Mouse (Mus musculus) lung, embryonic 14.5 days (tissue): ENCODE measurements around the gene Ush1c. TPM values are rescaled to one million over a fixed set of nuclear protein-coding genes. Genes with fewer than 3 reads are reported as not detected.
"Not testable (repeated sequence)": the region's sequence is repeated elsewhere in the genome, so short reads cannot be mapped to it uniquely, and the experiment has no call there.

Experiments used
- ATAC-seq: fragments of 200-750 bp; cut with Nextera tagmentation; 2 replicates; pipeline ENCODE4 v1.8.0; 2017; ENCODE audit warnings: mild to moderate bottlenecking, moderate TSS enrichment, moderate library complexity; ENCODE audit not compliant: insufficient read depth
- DNase-seq: peaks from one replicate; pipeline ENCODE4 v3.0.0-alpha.2; 2015
- H3K27ac ChIP-seq: fragments of 300-500 bp; sonication (generic); 2 replicates; pipeline ENCODE4 v1.5.1; 2014; ENCODE audit warnings: low read depth, mild to moderate bottlenecking, moderate library complexity
- H3K27me3 ChIP-seq: fragments of 300-500 bp; sonication (generic); 2 replicates; pipeline ENCODE4 v1.6.1; 2014; ENCODE audit warnings: low read length, control low read depth; ENCODE audit not compliant: insufficient read depth
- H3K36me3 ChIP-seq: fragments of 300-500 bp; sonication (generic); 2 replicates; pipeline ENCODE4 v1.6.1; 2014; ENCODE audit warnings: control low read depth; ENCODE audit not compliant: insufficient read depth
- H3K4me1 ChIP-seq: fragments of 300-500 bp; sonication (generic); 2 replicates; pipeline ENCODE4 v1.6.1; 2014; ENCODE audit warnings: antibody characterized with exemption, control low read depth; ENCODE audit not compliant: insufficient read depth
- H3K4me2 ChIP-seq: fragments of 300-500 bp; sonication (generic); 2 replicates; pipeline ENCODE4 v1.6.1; 2014; ENCODE audit warnings: mild to moderate bottlenecking
- H3K4me3 ChIP-seq: fragments of 300-500 bp; sonication (generic); 2 replicates; pipeline ENCODE4 v1.5.1; 2014; ENCODE audit warnings: low read depth, low read length
- H3K9ac ChIP-seq: fragments of 300-500 bp; sonication (generic); 2 replicates; pipeline ENCODE4 v1.6.1; 2014
- H3K9me3 ChIP-seq: fragments of 300-500 bp; sonication (generic); 2 replicates; pipeline ENCODE4 v1.6.1; 2016; ENCODE audit warnings: low read depth, low read length, control low read depth
- CTCF ChIP-seq: IDR thresholded peaks from 2 replicates; pipeline ENCODE4 v1.5.1; 2016; ENCODE audit warnings: antibody characterized with exemption, low read depth
- WGBS: fragments of 180-500 bp; shearing (Covaris S2); extraction: QIAGEN DNeasy Blood & Tissue Kit; methylation state at CpG from one replicate; pipeline ENCODE4 v1.1.7; 2014; 5-methylcytosine and 5-hydroxymethylcytosine counted together
- polyA plus RNA-seq: library from polyadenylated mRNA; unstranded; fragments of >200 nt; fragmentation: Nextera tagmentation; extraction: Ambion mirVana; gene quantifications from 2 replicates; pipeline ENCODE4 v1.2.1, GENCODE M21; 2014

The Ush1c gene
- polyA plus RNA-seq, 1 experiment from 2014 or later: 0.22 TPM

GRCm38 (mm10) chr7:46181590-46181989, 56.7 kb downstream of the Ush1c start:
- no peaks in the 10 kb centered on the region for H3K9me3 ChIP-seq
- no peak overlapping the region for H3K27ac ChIP-seq
- H3K27me3 ChIP-seq: peaks cover 44% of the 10 kb centered on the region
- H3K9ac ChIP-seq: no peak overlapping the region
- DNase-seq (peak; percentile 81), ATAC-seq (peak; percentile 66)
- H3K4me1 ChIP-seq: no peaks in the 10 kb centered on the region
- peak; percentile 92 for TF ChIP-seq CTCF
- H3K4me2 ChIP-seq: no peak overlapping the region
- H3K36me3 ChIP-seq: no peaks in the 10 kb centered on the region
- WGBS: 1% methylated on average over 3 of the region's 3 CpGs
- H3K4me3 ChIP-seq: no peak overlapping the region

GRCm38 (mm10) chr7:46179431-46180275, 58.6 kb downstream of the Ush1c start, which contains the start of gene Abcc8:
Gene Abcc8, minus strand, starts transcription at chr7:46180033.
- Histone ChIP-seq H3K4me3 (peak within 1 kb of the TSS; percentile 40), H3K27ac (no peak within 1 kb of the TSS), H3K36me3 (no peaks in the 10 kb centered on the region), H3K9me3 (no peaks in the 10 kb centered on the region), H3K9ac (no peak within 1 kb of the TSS), H3K4me2 (peak within 1 kb of the TSS; percentile 75), H3K27me3 (peaks cover 44% of the 10 kb centered on the region), H3K4me1 (no peaks in the 10 kb centered on the region)
- TF ChIP-seq CTCF: no peak
- ATAC-seq: peak; percentile 63; the same call in 1 of the 2 replicates
- peak; percentile 17 for DNase-seq
- under 1% methylated on average over 71 of the region's 75 CpGs for WGBS

GRCm38 (mm10) chr7:46168980-46169379, 69.3 kb downstream of the Ush1c start:
- not testable (repeated sequence) for H3K27me3 ChIP-seq, DNase-seq, H3K9me3 ChIP-seq, ATAC-seq, H3K4me2 ChIP-seq, H3K36me3 ChIP-seq, H3K27ac ChIP-seq, H3K9ac ChIP-seq, H3K4me1 ChIP-seq, H3K4me3 ChIP-seq
- WGBS: 86% methylated on average over 1 of the region's 1 CpGs

- H3K4me3 ChIP-seq: no peak overlapping the region
- H3K27me3 ChIP-seq: no peaks in the 10 kb centered on the region
- DNase-seq (no peak), ATAC-seq (no peak)
- no peaks in the 10 kb centered on the region for H3K36me3 ChIP-seq
- H3K27ac ChIP-seq: no peak overlapping the region
- WGBS: 88% methylated on average over 6 of the region's 6 CpGs
- H3K9ac ChIP-seq: no peak overlapping the region
- no peaks in the 10 kb centered on the region for H3K4me1 ChIP-seq
- H3K4me2 ChIP-seq: no peak overlapping the region
- H3K9me3 ChIP-seq: no peaks in the 10 kb centered on the region
- no peak for TF ChIP-seq CTCF
Measured at GRCm38 (mm10) chr7:46168402-46168801, 69.9 kb downstream of the Ush1c start.

- Histone ChIP-seq H3K27me3 (no peaks in the 10 kb centered on the region), H3K4me1 (no peaks in the 10 kb centered on the region), H3K9me3 (no peaks in the 10 kb centered on the region), H3K27ac (no peak overlapping the region), H3K9ac (no peak overlapping the region), H3K36me3 (no peaks in the 10 kb centered on the region), H3K4me2 (no peak overlapping the region), H3K4me3 (no peak overlapping the region)
- ATAC-seq (no peak), DNase-seq (no peak)
- TF ChIP-seq CTCF: no peak
- 87% methylated on average over 7 of the region's 7 CpGs for WGBS
Measured at GRCm38 (mm10) chr7:46167901-46168300, 70.4 kb downstream of the Ush1c start.

- Histone ChIP-seq H3K27me3 (no peaks in the 10 kb centered on the region), H3K9ac (no peak overlapping the region), H3K27ac (no peak overlapping the region), H3K4me1 (no peaks in the 10 kb centered on the region), H3K4me3 (no peak overlapping the region), H3K4me2 (no peak overlapping the region), H3K9me3 (no peaks in the 10 kb centered on the region), H3K36me3 (no peaks in the 10 kb centered on the region)
- TF ChIP-seq CTCF: no peak
- WGBS: 89% methylated on average over 11 of the region's 11 CpGs
- no peak for DNase-seq
- ATAC-seq: no peak
Measured at GRCm38 (mm10) chr7:46165876-46166275, 72.4 kb downstream of the Ush1c start.

- no peaks in the 10 kb centered on the region for H3K27me3 ChIP-seq
- H3K9me3 ChIP-seq: no peaks in the 10 kb centered on the region
- no peak for TF ChIP-seq CTCF
- no peaks in the 10 kb centered on the region for H3K36me3 ChIP-seq
- no peak overlapping the region for H3K4me2 ChIP-seq
- WGBS: 62% methylated on average over 5 of the region's 5 CpGs
- H3K4me3 ChIP-seq: no peak overlapping the region
- no peaks in the 10 kb centered on the region for H3K4me1 ChIP-seq
- ATAC-seq: no peak
- no peak for DNase-seq
- H3K9ac ChIP-seq: no peak overlapping the region
- no peak overlapping the region for H3K27ac ChIP-seq
Measured at GRCm38 (mm10) chr7:46162731-46163130, 75.6 kb downstream of the Ush1c start.
